Mouse (Mus musculus) midbrain, embryonic 16.5 days (tissue): ENCODE measurements around the gene Eva1c. TPM values are rescaled to one million over a fixed set of nuclear protein-coding genes. Genes with fewer than 3 reads are reported as not detected.

Experiments
- microRNA-seq: library from miRNA; unstranded; fragments of <30 nt; microRNA quantifications from one replicate; pipeline ENCODE4, GENCODE M21; 2017
- polyA plus RNA-seq: library from polyadenylated mRNA; unstranded; fragments of >200 nt; fragmentation: Nextera tagmentation; extraction: Ambion mirVana; gene quantifications from 2 replicates; pipeline ENCODE4 v1.2.1, GENCODE M21; 2015

Eva1c gene
- polyA plus RNA-seq, 1 experiment from 2014 or later: 2.8 TPM

Small RNA genes within 50 kb of the gene (microRNA-seq; reads per million reads assigned to microRNA genes)
- not detected for gene Gm22933

Other genes starting within 250 kb of the Eva1c start
- gene Mis18a, start 99.3 kb upstream of the Eva1c start, polyA plus RNA-seq: 26.6 and 28.4 TPM in 2 replicates
- 0.25 and 0.42 TPM in 2 replicates for gene Mrap, start 88.5 kb upstream of the Eva1c start, polyA plus RNA-seq
- gene Urb1, start 16.3 kb upstream of the Eva1c start, polyA plus RNA-seq: 7.2 and 7.5 TPM in 2 replicates
- gene Cfap298, start 108.4 kb downstream of the Eva1c start, polyA plus RNA-seq: 60.7 and 64.4 TPM in 2 replicates
- gene Synj1, start 184.6 kb downstream of the Eva1c start, polyA plus RNA-seq: 52.1 and 55.7 TPM in 2 replicates
- 72.3 and 84.0 TPM in 2 replicates for gene Paxbp1, start 217.8 kb downstream of the Eva1c start, polyA plus RNA-seq